ENCODE assay signal across 15 mouse cellular contexts in genomic region chr5:33556277-33556995, GRCm38 (mm10).
"Had no signal": no experiment of that assay in that cellular context is flagged by ENCODE, and none has a peak within 500 bp of the region (broad histone marks: within the 10 kb centered on the region; RNA-seq: fewer than 3 reads in every experiment).

No protein-coding gene starts in this region.

- H3K4me1 ChIP-seq: midbrain, embryonic 10.5 days; midbrain, embryonic 12.5 days; stomach, embryonic 15.5 days had no signal

- H3K27ac ChIP-seq: liver, embryonic 14.5 days; midbrain, embryonic 10.5 days; midbrain, embryonic 12.5 days; neural tube, embryonic 12.5 days; stomach, embryonic 15.5 days; stomach, postnatal 0 days had no signal

- H3K36me3 ChIP-seq: midbrain, embryonic 10.5 days; midbrain, embryonic 12.5 days; neural tube, embryonic 12.5 days; stomach, embryonic 15.5 days had no signal

- H3K27me3 ChIP-seq: midbrain, embryonic 12.5 days; stomach, embryonic 15.5 days had no signal

- DNase-seq: lung, adult 18-20 months; lung, embryonic 14.5 days; lung, postnatal 10 days; lung, postnatal 4 days; midbrain, embryonic 14.5 days; right cerebral cortex, postnatal 14 days; right cerebral cortex, postnatal 4 days; thymus, postnatal 14 days; thymus, postnatal 36 days had no signal

- H3K4me3 ChIP-seq: midbrain, embryonic 10.5 days; midbrain, embryonic 12.5 days; neural tube, embryonic 12.5 days; stomach, embryonic 15.5 days had no signal
